Mouse (Mus musculus): ENCODE measurements around the gene Dcbld1. TPM values are rescaled to one million over a fixed set of nuclear protein-coding genes. Genes with fewer than 3 reads are reported as not detected.

Gene Dcbld1
- polyA plus RNA-seq (2012; ENCODE audit: insufficient read depth, insufficient read length, missing spikeins): not detected in 2 replicates

- no peak for TF ChIP-seq POLR2A (IDR thresholded peaks at IDR 0.05; ENCODE audit: borderline replicate concordance, low read depth, low read length)
- no peak for TF ChIP-seq CTCF (IDR thresholded peaks at IDR 0.05; ENCODE audit: low read depth, low read length)
- Histone ChIP-seq H3K27ac (ENCODE audit: insufficient read depth, low read depth, low read length) (no peak within 1 kb of the TSS), H3K4me3 (ENCODE audit: insufficient read depth, low read length) (peak within 1 kb of the TSS; percentile 61), H3K4me1 (ENCODE audit: control insufficient read depth, insufficient read depth, low read length) (no peaks in the 10 kb centered on the region)
Measured at GRCm38 (mm10) chr10:52233301-52233968, at the start of gene Dcbld1. Gene Dcbld1 (plus strand): TSS chr10:52233619.

- Histone ChIP-seq H3K4me3 (ENCODE audit: insufficient read depth, low read length) (no peak overlapping the region), H3K4me1 (ENCODE audit: control insufficient read depth, insufficient read depth, low read length) (no peaks in the 10 kb centered on the region), H3K27ac (ENCODE audit: insufficient read depth, low read depth, low read length) (no peak overlapping the region)
- TF ChIP-seq POLR2A (IDR thresholded peaks at IDR 0.05; ENCODE audit: borderline replicate concordance, low read depth, low read length): no peak
- no peak for TF ChIP-seq CTCF (IDR thresholded peaks at IDR 0.05; ENCODE audit: low read depth, low read length)
Measured at GRCm38 (mm10) chr10:52185900-52186299, 47.5 kb upstream of the Dcbld1 start.

GRCm38 (mm10) chr10:52194957-52195852 lies 38.2 kb upstream of the Dcbld1 start, which contains the start of gene Ros1:
Gene Ros1 (minus strand): TSS chr10:52195244.
- Histone ChIP-seq H3K4me3 (ENCODE audit: insufficient read depth, low read length) (no peak within 1 kb of the TSS), H3K27ac (ENCODE audit: insufficient read depth, low read depth, low read length) (no peak within 1 kb of the TSS), H3K4me1 (ENCODE audit: control insufficient read depth, insufficient read depth, low read length) (no peaks in the 10 kb centered on the region)
- TF ChIP-seq CTCF (IDR thresholded peaks at IDR 0.05; ENCODE audit: low read depth, low read length): no peak
- TF ChIP-seq POLR2A (IDR thresholded peaks at IDR 0.05; ENCODE audit: borderline replicate concordance, low read depth, low read length): no peak

GRCm38 (mm10) chr10:52204006-52204405 lies 29.4 kb upstream of the Dcbld1 start:
- TF ChIP-seq CTCF (IDR thresholded peaks at IDR 0.05; ENCODE audit: low read depth, low read length) (no peak), POLR2A (IDR thresholded peaks at IDR 0.05; ENCODE audit: borderline replicate concordance, low read depth, low read length) (no peak)
- Histone ChIP-seq H3K4me1 (ENCODE audit: control insufficient read depth, insufficient read depth, low read length) (no peaks in the 10 kb centered on the region), H3K4me3 (ENCODE audit: insufficient read depth, low read length) (no peak overlapping the region), H3K27ac (ENCODE audit: insufficient read depth, low read depth, low read length) (no peak overlapping the region)

- Histone ChIP-seq H3K4me3 (ENCODE audit: insufficient read depth, low read length) (no peak overlapping the region), H3K4me1 (ENCODE audit: control insufficient read depth, insufficient read depth, low read length) (no peaks in the 10 kb centered on the region), H3K27ac (ENCODE audit: insufficient read depth, low read depth, low read length) (no peak overlapping the region)
- no peak for TF ChIP-seq CTCF (IDR thresholded peaks at IDR 0.05; ENCODE audit: low read depth, low read length)
Measured at GRCm38 (mm10) chr10:52215267-52215818, 18.1 kb upstream of the Dcbld1 start.

GRCm38 (mm10) chr10:52216797-52217563 lies 16.4 kb upstream of the Dcbld1 start:
- TF ChIP-seq CTCF (IDR thresholded peaks at IDR 0.05; ENCODE audit: low read depth, low read length) (0 out of 2 replicates have a peak, but pooled peaks have one; percentile 17), POLR2A (IDR thresholded peaks at IDR 0.05; ENCODE audit: borderline replicate concordance, low read depth, low read length) (no peak)
- Histone ChIP-seq H3K4me1 (ENCODE audit: control insufficient read depth, insufficient read depth, low read length) (no peaks in the 10 kb centered on the region), H3K4me3 (ENCODE audit: insufficient read depth, low read length) (no peak overlapping the region), H3K27ac (ENCODE audit: insufficient read depth, low read depth, low read length) (no peak overlapping the region)

GRCm38 (mm10) chr10:52217564-52217934 lies 15.9 kb upstream of the Dcbld1 start:
- TF ChIP-seq POLR2A (IDR thresholded peaks at IDR 0.05; ENCODE audit: borderline replicate concordance, low read depth, low read length) (no peak), CTCF (IDR thresholded peaks at IDR 0.05; ENCODE audit: low read depth, low read length) (no peak)
- no peak overlapping the region for H3K4me3 ChIP-seq (ENCODE audit: insufficient read depth, low read length)
- no peaks in the 10 kb centered on the region for H3K4me1 ChIP-seq (ENCODE audit: control insufficient read depth, insufficient read depth, low read length)

GRCm38 (mm10) chr10:52219600-52219999 lies 13.8 kb upstream of the Dcbld1 start:
- no peak for TF ChIP-seq CTCF (IDR thresholded peaks at IDR 0.05; ENCODE audit: low read depth, low read length)
- no peak for TF ChIP-seq POLR2A (IDR thresholded peaks at IDR 0.05; ENCODE audit: borderline replicate concordance, low read depth, low read length)
- H3K4me3 ChIP-seq (ENCODE audit: insufficient read depth, low read length): no peak overlapping the region

More at GRCm38 (mm10) chr10:52217564-52217934, 15.9 kb upstream of the Dcbld1 start:
- H3K27ac ChIP-seq (ENCODE audit: insufficient read depth, low read depth, low read length): no peak overlapping the region

More at GRCm38 (mm10) chr10:52219600-52219999, 13.8 kb upstream of the Dcbld1 start:
- H3K4me1 ChIP-seq (ENCODE audit: control insufficient read depth, insufficient read depth, low read length): no peaks in the 10 kb centered on the region
- no peak overlapping the region for H3K27ac ChIP-seq (ENCODE audit: insufficient read depth, low read depth, low read length)

Data from bone marrow macrophage, adult 2 months (primary cell).